Mouse (Mus musculus) mouse trophoblast stem cell (cell line): ENCODE results near the gene Tnfrsf21.

Source experiments
- in situ Hi-C, 2 experiments: fragments of 300-500 bp; cut with MseI, MboI; formaldehyde crosslinking; loops; 2 replicates in 1 of 2; 3 replicates in 1 of 2; pipeline ENCODE4 v1.15.1; 2025

The Tnfrsf21 gene

DNA sequence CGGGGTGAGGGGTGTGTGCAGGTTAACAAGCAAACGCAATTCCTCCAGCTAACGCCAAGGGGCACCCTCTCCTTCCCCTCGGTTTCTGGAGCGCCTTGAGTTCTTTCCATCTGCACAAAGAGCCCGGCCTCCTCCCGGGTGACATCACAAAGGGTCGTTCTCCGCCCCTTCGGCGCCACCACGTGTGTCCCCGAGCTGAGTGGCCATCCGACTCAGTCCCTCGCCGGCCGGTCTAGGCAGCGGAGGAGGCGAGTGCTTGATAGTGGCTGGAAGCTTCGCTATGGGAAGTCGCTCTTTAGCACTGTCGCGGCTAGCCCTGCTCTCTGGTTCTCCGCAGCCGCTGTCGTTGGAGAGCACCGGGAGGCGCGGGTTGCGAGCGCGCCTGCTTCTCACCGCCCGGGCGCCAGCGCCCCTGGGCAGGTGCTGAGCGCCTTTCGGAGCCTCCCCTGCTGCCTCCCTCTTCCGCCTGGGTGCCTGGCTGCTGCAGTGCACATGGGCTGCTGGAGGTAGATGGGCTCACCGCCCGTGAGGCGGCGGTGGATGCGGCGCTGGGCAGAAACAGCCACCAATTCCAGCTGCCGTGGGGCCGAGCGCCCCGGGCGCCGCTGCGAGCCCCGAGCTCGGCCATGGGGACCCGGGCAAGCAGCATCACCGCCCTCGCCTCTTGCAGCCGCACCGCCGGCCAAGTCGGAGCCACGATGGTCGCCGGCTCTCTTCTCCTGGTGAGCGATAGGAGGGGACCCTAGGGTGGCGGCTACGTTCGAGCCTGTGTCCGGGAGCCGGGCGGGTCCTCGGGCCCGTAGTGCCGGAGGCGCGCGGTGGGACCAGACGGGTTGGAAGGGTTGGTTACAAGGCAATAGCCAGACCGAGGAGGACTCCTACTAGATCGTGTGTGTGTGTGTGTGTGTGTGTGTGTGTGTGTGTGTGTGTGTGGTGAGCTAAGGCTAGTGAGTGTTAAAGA lies at the start of gene Tnfrsf21:
Gene Tnfrsf21, plus strand, starts transcription at position 185 of the 961 bp plus-strand sequence.
- in situ Hi-C loops = loop anchor here (5.0 to 25.0 kb wide), 2 partner anchors 211 to 446 kb away; no protein-coding TSS in a partner anchor

DNA sequence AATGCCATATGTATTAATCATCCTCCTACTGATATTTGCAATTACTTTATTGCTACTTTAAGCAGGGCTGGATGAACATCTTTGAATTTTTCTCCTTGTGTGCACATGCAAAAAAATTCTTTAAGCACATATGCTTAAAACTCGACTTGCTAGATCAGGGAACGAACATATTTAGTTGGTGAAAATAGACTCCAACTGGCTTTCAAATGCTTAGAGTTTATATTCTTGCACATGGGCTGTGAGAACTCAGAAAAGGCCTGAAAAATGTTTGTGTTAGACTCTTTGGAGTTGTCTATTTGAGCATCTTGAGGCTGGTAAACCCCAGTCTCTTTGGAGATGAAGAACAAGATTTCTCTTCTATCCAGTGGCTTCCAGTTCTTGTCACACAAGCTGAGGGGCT lies 48.2 kb upstream of the Tnfrsf21 start:
- in situ Hi-C loops = no loop called here

DNA sequence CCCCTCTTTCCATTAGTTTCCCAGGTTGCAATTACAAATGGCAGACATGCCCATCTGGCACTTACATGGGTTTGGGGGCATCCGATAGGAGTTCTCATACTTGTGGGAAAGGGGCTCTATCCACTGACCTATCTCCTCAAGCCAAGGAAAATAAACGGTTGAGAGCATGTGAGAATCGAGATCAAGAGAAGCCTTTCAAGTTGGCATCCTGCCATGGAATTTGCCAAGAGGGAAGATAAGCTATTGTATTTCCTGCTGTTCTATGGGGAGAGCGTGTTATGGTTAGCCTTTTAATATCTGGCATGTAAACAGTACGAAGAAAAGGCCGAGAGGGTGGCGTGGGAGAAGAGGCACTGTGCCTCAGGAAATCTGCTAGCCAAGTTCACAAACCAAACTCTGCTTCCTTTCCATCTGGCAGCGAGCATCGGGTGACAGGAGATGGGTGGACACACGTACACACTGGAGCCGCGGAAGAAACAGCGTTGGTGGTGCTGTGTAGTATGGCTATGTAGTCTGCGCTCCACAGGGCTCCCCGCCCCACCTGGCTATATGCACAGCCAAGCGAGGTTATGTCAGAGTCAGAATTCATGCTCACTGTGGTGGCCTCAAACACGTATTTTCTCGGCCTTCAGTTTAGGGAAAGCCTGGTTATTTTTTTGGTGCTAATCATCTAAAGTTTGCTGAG lies 40.9 kb upstream of the Tnfrsf21 start:
- in situ Hi-C loops = no loop called here

DNA sequence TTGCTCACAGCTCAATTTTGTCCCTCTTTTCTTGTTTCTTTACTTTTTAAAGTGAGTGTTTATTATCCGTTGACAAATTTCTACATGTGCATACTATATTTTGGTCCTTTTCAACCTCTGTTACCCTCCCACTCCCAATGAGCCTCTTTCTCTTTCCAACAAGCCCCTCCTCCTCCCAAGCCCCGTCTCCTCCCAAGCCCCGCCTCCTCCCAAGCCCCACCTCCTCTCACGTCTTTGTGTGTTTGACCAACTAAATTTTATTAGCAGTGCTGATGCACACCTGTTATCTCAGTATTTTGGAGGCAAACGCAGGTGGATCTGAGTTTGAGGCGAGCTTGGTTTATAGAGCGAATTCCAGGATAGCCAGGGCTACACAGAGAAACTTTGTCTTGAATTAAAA lies 38.6 kb upstream of the Tnfrsf21 start:
- in situ Hi-C loops = no loop called here

DNA sequence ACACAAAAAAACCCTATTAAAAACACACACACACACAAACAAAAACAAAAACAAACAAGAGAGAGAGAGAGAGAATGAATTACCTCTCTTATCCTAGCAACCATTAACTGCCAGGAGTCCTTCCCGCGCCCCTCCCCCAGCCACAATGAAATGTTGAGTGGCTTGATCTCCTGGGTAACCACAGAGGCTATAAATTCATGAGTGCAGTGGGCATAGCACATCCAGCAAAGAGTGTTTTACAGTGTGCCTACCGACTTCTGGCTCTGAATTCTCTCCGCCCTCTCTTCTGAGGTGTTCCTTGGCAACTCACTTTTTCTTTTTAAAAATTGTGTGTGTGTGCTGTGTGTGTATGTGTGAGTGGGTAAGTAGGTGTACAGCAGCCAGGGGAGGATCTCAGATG lies 38.0 kb upstream of the Tnfrsf21 start:
- in situ Hi-C loops = no loop called here

DNA sequence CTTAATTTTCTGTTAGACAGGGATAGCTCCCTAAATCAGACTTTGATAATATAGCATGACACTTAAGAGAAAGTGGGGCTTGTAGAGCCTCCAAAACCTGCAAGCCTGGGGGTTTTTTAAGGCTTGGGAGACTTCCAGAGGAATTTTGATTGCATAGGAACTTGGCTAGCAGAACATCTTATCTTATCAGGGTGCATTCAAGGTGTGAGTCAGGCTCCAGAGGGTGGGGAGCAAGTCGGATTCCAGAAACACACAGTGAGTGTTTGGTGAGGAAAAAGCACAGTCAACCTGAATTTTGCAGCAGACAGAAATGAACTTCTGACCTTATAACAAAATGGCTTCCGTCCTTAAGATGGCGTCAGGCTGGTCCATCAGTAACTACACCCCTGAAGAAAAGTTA lies 34.5 kb upstream of the Tnfrsf21 start:
- in situ Hi-C loops = no loop called here

DNA sequence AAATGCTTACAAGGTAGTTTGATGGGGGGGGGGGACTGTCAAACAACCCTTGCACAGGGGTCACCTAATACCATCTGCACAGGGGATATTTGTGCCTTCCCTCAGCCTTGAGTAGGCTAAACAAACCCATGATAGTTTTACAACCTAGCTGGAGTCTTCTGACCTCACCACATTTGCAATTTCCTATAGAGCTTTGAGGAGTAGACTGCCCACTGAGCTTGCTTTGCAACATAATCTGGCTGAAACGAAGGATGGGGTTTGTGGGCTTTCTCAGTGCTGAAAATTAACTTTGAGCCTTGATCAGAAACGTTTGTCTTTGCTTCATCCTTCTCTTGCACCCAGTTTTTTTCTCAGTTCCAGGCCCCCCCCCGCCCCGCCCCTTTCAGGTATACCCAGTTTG lies 33.8 kb upstream of the Tnfrsf21 start:
- in situ Hi-C loops = no loop called here

DNA sequence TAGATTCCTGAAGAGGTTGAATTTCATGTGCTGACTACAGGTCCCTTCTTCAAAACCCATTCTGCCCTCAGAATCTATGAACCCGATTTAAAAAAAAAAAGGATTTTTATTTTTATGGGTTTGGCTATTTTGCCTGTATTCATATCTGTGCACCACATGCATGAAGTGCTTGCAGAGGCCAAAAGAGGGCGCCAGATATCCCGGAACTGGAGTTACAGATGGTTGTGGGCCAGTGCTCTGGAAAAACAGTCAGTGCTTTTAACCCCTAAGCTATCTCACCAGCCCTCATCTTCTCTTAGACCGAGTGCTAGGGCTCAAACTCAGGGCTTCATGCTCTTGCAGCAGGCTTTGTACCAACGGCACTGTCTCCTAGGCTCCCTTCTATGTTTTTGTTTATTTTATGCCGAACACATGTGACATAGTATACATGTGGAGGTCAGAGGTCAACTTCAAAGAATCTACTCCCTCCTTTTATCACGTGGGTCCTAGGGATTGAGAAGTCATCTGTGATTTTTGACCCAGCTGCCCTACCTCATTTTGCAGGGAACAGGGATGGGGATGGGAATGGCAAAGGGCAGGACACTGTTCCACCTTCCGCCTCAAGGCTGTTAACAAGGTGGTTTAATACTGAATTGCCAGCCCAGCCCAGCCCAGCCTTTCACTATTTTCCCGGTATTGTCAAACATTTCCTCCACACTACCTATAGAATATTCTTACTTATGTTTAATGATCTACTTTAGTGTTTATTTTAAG lies 30.3 kb upstream of the Tnfrsf21 start:
- in situ Hi-C loops = no loop called here

DNA sequence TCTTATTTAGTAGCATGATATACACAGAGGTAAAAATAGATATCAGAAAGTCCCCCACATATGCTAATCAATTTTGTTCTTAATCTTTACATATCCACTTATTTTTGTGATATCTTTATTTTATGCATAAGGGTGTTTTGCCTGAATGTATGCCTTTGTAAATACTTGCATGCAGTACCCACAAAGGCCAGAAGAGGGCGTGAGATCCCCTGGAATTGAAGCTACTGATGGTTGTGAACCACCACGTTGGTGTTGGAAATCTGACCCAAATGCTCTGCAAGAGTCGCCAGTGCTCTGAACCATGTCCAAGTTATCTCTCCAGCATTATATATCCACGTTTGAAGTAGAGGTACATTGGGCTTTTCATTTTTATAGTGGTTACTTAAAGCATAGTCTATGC lies 28.7 kb upstream of the Tnfrsf21 start:
- in situ Hi-C loops = no loop called here

DNA sequence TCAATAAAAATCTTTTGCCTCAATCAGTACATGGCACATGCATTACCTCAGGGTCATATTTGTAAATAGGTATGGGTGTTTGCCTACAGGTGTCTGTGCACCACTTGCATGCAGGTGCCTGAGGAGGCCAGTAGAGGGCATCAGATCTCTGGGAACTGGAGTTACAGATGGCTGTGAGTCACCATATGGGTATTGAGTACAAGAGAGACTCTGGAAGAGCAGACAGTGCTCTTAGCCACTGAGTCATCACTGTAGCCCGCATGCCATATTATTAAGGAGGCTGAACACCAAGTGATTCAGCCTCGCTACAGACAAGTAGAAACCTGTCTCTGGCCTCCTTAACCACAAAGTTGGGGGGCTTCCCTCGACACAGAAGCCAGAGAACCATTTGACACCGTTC lies 26.4 kb upstream of the Tnfrsf21 start:
- in situ Hi-C loops = no loop called here

DNA sequence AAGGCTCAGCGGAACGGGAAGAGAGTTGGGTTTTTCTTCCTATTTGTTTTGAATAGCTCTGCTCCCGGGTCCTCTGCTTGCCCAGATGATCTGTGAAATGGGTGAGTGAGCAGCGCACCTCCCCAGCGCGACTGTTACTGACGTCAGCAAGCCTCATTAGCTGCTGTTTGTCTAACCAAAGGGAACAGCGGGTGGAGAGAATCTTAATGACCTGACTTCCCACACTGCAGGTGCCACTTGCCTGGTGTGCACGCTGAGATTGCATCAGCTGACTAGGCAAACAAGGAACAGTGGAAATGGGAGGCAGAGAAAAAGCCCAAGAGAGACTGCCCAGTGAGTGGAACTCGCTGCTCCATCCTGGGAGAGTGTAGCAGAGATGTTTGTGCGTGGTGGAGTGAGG lies 25.2 kb upstream of the Tnfrsf21 start:
- in situ Hi-C loops = no loop called here

DNA sequence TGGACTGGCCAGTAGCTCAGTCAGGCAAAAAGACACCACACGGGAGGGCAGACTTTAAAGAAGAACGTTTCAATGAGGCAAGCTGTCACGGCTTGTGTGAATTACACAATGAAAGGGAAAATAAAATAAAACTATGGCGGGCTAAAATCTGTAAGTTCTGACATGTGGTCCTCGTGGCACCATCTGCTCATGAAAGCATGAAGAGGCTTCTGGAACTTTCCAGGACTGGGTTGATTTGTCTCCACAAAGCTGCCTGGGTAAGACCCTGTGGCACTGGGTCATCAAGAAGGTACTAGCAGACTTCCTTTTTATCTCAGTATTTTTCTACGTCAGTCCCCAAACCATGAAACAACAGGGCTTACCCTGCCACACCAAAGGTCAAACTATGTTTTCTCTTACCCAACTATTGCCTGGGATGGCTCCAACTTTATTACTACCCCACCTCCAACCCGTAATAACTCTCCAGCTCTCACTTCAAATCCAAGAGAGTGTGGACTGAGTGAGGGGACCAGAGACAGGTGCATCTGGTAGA lies 16.8 kb upstream of the Tnfrsf21 start:
- in situ Hi-C loops = no loop called here

DNA sequence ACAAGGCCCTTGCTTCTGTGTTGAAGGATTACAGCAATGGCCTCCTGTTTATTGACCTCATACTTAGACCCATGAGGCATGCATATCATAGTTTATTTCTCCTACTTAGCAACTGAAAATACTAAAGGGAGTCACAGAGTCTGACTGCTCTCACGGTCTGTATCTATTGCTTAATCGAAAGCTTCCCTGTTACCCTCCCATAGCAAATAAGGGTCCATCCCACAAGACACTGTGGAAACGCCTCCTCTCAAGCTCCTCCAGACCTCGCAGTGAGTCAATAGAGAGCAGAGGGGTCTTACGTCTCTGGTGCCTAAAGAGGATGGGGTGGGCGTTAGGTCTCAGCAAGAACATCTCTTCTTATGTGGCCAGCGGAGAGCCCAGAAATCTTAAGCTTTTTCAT lies 15.8 kb upstream of the Tnfrsf21 start:
- in situ Hi-C loops = loop anchor here (10.0 to 25.0 kb wide), 2 partner anchors 454 to 462 kb away; no protein-coding TSS in a partner anchor

DNA sequence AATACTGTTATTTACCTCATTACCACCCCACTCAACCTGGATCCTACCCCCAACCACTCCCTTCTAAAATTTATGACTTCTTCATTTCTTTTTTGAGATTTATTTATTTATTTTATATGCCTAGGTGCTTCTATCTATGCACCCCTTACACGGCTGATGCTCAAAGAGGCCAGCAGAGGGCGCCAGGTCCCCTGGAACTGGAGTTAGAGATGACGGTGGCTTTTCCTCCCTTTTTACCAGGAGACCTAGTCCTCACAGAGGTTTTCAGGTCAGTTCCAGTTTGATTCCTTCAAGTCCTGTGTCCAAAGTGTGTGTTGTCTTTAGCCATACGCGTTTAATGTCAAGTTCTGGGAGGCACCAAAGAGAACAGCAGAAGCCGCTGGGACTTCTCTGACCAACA lies 3.6 kb upstream of the Tnfrsf21 start:
- in situ Hi-C loops = loop anchor here in 1 of 2 experiments (25.0 kb wide), 1 partner anchor 450 kb away; no protein-coding TSS in a partner anchor

DNA sequence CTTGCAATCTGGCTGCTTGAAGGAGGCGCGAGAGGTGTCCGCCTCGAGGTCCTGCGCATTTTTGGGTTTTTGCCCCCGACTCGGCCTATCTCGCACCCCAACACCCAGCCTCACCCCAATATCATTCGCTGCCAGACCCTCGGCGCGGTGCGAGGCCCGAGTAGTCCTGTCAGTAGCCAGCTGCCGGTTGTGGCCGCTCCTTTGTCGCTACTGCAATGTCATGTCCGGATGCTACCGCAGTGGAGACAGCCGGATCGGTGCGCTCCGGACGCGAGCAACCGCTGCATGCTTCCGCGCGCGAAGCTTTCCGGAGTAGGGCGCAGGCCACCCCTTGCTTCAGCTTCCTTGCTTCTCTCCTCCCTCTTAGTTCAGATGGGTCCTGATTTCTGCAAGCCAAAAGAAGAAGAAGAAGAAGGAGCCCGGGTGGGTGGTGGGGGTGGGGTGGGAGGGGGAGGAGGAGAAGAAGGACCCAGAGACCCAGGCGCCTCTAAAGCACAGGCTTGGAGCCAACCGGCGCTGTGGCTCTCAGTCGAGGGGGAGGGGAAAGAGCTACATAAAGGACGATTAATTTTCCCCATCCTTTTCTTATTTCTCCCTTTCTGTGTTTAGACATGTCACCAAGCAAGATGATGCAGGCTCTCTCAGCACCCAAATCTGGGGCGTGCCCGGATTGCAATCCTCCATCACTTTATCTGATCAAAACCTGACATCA lies 1.1 kb downstream of the Tnfrsf21 start:
- in situ Hi-C loops = loop anchor here (5.0 to 25.0 kb wide), 2 partner anchors 210 to 445 kb away; no protein-coding TSS in a partner anchor

DNA sequence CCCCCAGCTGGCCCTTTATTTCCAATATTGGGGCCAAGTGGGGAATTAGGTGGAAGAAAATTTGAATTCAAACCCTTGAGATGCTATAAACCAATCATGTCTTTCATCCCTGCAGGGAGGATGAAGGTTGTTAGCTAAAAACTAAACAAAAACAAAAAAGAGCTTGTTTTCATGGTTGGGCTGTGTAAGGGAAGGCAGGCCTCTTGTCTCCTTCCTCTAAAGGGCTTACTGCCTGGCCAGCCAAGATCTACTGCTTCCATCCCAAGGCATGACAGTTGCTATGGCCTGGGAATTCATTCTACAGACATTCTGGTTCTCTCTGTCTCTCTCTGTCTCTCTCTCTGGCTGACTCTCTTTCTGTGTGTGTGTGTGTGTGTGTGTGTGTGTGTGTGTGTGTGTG lies 1.7 kb downstream of the Tnfrsf21 start:
- in situ Hi-C loops = loop anchor here (5.0 to 25.0 kb wide), 2 partner anchors 209 to 444 kb away; no protein-coding TSS in a partner anchor

DNA sequence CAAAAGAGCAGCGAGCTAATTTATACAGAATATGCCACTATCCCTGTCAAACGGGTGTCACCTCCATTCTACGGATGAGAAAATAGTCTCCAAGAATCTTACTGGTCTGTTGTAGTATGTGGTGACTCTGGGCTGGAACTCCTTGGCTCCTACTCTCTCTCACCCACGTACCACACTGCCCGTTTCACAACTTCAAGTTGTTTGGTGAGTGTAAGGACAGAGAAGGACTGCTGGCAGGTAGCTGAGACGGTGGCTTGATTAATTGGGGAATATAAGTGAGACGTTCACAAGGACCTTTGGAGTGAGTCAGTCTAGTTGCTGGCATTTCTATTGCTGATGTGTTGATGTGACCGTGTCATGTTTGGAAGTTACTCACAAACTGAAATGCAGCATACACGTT lies 3.3 kb downstream of the Tnfrsf21 start:
- in situ Hi-C loops = loop anchor here (5.0 to 25.0 kb wide), 2 partner anchors 208 to 443 kb away; no protein-coding TSS in a partner anchor

DNA sequence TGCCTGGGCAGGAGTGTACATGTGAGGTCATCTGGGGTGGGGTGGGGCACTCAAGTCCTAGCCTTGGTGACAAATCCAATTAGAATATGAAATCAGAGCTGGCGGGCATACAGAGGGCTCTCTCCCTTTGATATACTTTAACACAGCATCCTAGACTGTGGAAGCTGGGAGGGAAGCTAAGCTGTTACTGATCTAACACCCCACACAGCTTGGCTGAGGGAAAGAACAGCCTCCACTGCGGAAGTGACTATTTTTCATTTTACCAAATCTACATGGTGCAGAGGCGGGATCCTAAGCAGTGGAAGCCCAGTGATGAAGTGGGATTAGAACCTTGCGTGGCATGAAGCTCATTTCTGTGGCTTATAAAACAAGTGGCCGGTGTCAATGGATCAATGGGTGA lies 4.7 kb downstream of the Tnfrsf21 start:
- in situ Hi-C loops = loop anchor here in 1 of 2 experiments (25.0 kb wide), 1 partner anchor 441 kb away; no protein-coding TSS in a partner anchor

DNA sequence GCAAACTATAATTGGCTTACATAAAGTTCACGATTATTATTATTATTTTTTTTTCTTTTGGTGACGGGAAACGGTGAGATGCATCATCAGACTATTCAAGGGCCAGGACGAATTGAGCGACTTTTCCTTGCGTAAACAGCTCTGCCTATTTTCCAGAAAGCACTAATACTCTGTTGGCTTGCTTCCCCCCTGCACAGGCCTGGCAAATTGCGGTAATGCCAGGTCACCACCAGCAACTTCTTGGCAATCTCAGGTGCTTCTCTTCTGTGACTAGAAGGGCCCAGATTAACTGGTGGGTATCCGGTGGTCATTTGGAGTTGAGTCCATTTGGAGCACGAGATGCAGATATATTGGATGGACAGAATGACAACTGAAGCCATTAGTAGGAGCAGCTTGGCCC lies 5.7 kb downstream of the Tnfrsf21 start:
- in situ Hi-C loops = loop anchor here in 1 of 2 experiments (25.0 kb wide), 1 partner anchor 440 kb away; no protein-coding TSS in a partner anchor

DNA sequence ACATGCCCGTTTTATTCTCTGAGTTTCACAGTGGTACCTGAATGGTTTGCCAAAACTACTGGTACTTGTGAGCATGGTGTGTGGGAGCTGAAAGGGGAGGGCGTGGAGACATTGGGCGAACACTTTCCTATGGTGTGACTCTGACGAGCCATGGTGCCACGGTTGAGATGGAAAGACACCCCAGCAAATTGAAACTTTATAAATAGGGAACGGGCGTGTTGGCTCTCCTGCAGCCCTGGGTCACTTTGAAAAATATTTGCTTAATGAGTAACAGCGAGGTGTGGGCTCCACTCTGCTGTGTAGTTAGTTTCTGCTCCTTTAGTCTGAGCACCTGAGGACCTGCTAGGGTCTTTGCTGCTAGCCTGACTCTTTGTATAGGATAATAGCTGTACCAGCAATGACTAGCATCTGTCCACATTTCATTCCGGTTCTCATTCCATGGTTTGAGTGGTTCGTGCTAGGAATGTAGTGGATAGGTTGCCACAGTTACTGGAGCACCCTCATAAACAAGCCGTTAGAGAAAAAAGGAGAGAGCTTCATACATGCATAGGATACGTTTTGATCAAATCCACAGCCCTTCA lies 7.4 kb downstream of the Tnfrsf21 start:
- in situ Hi-C loops = loop anchor here in 1 of 2 experiments (25.0 kb wide), 1 partner anchor 439 kb away; no protein-coding TSS in a partner anchor
